Mouse (Mus musculus) embryonic stem cell, embryonic (primary cell): ENCODE measurements around the gene Dusp14.

Source experiments
- CTCF ChIA-PET, 4 experiments: fragments of 300-600 bp in 2 of 4; fragments of 350-600 bp in 2 of 4; sonication (Branson Sonifier 250); formaldehyde crosslinking; loops; one replicate each; lab custom pipeline; 2022; ENCODE audit warnings: inconsistent platforms in 2 of 4; lab: Charles Lee
- POLR2A ChIA-PET, 4 experiments: fragments of 300-600 bp in 2 of 4; fragments of 350-600 bp in 2 of 4; sonication (Branson Sonifier 250); formaldehyde crosslinking; loops; one replicate each; lab custom pipeline; 2022; ENCODE audit warnings: antibody characterized with exemption in 4 of 4, inconsistent platforms in 1 of 4; lab: Charles Lee

Gene Dusp14

DNA sequence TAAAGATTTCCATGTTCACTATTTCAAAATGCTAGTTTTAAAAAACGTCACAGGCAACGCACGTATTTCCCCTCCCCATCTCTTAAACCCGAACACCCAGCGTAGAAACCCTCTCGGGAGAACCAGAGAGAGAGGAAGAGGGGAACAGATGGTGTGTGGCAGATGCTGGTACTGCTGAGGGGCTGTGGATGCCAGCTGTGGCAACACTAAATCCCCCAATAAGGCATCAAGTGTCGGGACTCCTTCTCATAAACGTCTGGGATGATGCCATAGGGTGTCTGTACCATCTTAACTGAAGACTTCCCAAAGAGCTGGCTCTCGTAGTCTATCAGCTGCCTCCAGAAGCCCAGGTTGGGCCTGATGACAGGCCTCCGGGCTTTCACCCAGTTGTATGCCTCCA lies 20.6 kb downstream of the Dusp14 start:
- CTCF ChIA-PET: interaction anchor here in 1 of 4 experiments (0.7 to 2.0 kb wide), 2 partner anchors 17 to 20 kb away, joined by 3 to 9 read pairs; no protein-coding TSS in a partner anchor
- POLR2A ChIA-PET: interaction anchor here in 1 of 4 experiments (1.4 to 1.9 kb wide), 3 partner anchors 10 to 19 kb away, joined by 3 to 6 read pairs (median 4); no protein-coding TSS in a partner anchor

DNA sequence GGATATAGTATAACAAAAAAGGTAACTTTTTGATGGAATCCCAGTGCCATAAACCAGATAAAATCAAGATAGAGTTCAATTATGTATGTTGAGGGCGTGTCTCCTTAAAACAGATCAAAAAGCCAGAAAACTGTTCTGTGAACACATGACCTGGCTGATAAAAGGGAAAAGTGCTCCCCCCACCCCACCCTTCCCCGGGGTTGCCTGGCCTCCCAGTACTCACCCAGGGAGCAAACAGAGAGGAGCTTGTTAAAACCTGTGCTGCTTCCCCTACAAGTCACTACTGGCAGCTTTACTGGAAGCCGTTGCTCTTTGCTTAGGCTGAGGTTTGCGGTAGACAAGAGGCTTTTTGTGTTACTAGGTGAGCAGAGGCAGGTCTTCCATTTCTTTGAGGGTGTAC lies 21.8 kb downstream of the Dusp14 start:
- CTCF ChIA-PET: interaction anchor here in 2 of 4 experiments (0.6 to 2.0 kb wide), 3 partner anchors 16 to 262 kb away, joined by 3 to 9 read pairs (median 4); no protein-coding TSS in a partner anchor
- POLR2A ChIA-PET: interaction anchor here in 2 of 4 experiments (0.6 to 1.9 kb wide), 7 partner anchors 11 to 1288 kb away, joined by 3 to 6 read pairs (median 3); no protein-coding TSS in a partner anchor

DNA sequence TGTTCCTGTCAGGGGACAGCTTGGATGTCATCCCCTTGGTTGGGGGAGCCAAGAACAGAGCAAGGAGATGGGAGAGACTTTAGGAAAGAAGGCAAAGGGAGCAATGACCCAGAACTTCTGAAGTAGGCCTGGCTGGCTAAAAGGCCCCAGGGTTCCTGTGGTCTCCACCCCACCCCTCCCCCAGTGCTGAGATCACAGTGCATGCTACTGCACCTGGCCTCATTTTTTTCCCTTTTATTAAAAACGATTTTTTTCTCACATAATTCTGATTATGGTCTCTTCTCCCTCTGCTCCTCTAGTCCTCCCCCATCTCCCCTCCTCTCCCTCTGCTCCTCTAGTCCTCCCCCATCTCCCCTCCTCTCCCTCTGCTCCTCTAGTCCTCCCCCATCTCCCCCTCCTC lies 24.1 kb downstream of the Dusp14 start:
- CTCF ChIA-PET: interaction anchor here in 1 of 4 experiments (1.3 kb wide), 1 partner anchor 9 kb away, joined by 3 read pairs; no protein-coding TSS in a partner anchor

DNA sequence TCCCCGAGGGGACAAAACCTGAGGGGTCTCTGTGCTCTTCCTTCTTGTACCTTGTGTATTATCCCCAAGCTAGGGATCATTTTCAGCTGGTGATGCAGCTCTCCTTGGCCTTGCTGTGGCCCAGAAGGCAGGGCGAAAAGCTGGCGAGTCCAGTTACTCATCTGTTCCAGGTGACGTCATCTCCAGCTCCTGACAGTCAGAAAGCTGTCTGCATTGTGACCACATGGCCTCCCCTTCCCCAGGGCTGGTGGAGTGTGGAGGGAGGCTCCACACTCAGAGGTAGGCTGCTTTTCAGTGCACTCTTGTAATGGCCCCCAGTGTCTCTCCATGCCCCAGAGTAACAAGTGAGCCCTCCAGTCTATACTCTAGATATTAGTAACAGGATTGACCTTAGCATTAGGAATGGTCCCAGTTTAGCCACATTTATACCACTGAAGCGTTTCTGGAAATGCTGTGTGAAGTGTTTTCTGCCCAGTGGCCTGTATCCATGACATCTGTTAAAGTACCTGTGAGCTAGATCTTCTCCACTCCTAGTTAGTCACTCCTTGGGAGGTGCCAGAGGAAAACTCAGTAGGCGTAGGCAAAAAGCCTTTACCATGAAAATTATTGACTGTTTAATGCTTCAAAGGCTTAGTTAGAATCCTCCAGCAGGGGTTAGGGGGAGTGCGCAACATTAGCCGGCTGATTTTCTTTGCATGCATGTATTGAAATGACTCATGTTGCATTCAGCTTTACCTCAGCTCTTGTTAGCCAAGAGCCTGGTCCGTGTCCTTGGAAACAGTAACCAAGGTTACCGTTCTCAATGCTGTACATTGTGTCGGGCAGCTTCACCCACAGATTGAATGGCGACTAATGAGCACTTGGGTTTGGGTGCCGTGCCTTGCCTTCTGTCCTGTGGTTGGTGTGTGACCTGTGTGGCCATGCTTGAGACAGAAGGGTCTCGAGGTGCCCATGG lies 26.0 kb downstream of the Dusp14 start:
- POLR2A ChIA-PET: interaction anchor here in 1 of 4 experiments (0.7 to 1.3 kb wide), 6 partner anchors 8 to 525 kb away, joined by 3 to 5 read pairs (median 3); no protein-coding TSS in a partner anchor
- CTCF ChIA-PET: interaction anchor here in 3 of 4 experiments (0.5 to 2.1 kb wide), 5 partner anchors 11 to 721 kb away, joined by 3 to 7 read pairs (median 6); no protein-coding TSS in a partner anchor

More for the DNA sequence above, 24.1 kb downstream of the Dusp14 start:
- POLR2A ChIA-PET: no interaction called here

DNA sequence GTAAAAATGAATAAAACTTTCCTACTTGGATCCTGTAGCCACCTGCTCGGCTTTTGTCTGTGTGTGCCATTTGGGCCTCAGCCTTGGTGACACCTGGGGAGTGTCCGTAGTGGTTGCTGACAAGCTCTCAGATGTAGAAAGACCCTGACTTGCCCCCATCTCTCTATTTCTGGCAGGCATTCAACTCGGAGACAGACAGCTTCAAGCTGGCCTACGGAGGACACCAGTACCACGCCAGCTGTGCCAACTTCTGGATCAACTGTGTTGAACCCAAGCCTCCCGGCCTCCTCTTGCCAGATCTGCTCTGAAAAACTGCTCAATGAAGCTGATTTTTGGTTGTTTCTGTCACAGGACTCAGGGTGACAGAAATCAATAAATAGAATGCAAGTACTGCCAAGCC lies 28.4 kb downstream of the Dusp14 start:
- CTCF ChIA-PET: no interaction called here
- POLR2A ChIA-PET: no interaction called here

DNA sequence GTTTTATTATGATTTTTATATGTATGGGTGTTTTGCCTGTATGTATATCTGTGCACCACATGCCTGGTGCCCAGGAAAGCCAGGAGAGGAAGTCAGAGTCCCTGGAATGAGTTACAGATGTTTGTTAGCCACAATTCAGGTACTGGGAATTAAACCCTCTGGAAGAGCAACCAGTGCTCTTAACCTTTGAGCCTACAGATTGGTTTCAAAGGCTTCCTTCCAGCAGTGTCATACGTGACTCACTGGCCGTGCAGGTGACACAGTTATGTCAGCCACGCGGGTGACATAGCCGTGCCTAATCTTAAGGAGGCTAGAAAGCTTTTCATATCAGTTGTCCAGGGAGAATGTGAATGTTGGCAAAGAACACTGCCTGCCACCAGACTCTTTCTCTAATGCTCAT lies 35.4 kb downstream of the Dusp14 start:
- CTCF ChIA-PET: interaction anchor here in 1 of 4 experiments (2.5 kb wide), 1 partner anchor 248 kb away, joined by 13 read pairs; no protein-coding TSS in a partner anchor
- POLR2A ChIA-PET: no interaction called here

DNA sequence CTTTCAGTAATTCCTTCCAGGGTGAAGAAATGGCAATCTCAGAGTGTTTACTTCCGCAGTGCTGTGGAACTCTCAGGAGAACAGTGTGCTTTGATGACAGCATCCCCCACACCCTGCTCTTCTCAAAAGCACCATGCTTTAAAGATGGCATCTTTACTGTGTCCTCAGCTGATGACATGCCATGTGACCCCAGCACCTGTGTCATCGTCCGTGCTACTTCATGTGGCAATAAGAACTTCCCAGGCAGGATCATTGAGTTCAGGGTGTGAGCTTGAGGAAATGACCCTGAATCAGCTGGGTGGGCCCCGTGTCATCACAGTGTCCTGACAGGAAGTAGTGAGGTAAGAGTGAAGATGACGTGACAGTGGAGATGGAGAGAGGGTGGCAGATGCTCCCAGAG lies 36.5 kb downstream of the Dusp14 start:
- ChIA-PET POLR2A (interaction anchor here in 2 of 4 experiments (1.2 kb wide), 4 partner anchors 22 to 33 kb away, joined by 3 to 4 read pairs (median 4); no protein-coding TSS in a partner anchor), CTCF (interaction anchor here (0.6 to 2.5 kb wide), 32 partner anchors 9 to 476 kb away, joined by 3 to 21 read pairs (median 5); partner anchors contain the start of gene Ddx52 (in 1 of the 4))

DNA sequence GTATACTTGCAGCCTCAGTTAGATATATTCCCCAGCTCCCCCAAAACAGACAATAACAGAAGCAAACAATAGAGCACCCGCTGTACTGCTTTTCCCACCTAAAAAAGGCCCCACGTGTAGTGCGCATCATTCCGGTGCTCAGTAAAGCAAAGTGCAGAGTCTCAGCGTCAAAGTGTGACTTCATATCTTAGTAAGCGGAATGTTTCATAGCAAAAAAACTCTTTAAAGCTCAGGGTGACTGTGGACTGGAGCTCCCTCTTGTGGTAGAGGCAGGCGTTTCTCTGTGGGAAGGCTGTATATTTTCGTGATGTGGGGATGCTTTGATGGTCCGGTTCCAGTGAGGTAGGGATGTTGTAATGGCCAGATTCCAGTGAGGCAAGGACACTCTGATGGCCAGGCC lies 37.1 kb downstream of the Dusp14 start:
- ChIA-PET CTCF (interaction anchor here (0.5 to 2.5 kb wide), 51 partner anchors 8 to 475 kb away, joined by 3 to 21 read pairs (median 3); partner anchors contain the start of gene Ddx52 (in 1 of the 4)), POLR2A (interaction anchor here in 2 of 4 experiments (0.8 to 1.2 kb wide), 6 partner anchors 14 to 66 kb away, joined by 3 to 4 read pairs (median 3); no protein-coding TSS in a partner anchor)

DNA sequence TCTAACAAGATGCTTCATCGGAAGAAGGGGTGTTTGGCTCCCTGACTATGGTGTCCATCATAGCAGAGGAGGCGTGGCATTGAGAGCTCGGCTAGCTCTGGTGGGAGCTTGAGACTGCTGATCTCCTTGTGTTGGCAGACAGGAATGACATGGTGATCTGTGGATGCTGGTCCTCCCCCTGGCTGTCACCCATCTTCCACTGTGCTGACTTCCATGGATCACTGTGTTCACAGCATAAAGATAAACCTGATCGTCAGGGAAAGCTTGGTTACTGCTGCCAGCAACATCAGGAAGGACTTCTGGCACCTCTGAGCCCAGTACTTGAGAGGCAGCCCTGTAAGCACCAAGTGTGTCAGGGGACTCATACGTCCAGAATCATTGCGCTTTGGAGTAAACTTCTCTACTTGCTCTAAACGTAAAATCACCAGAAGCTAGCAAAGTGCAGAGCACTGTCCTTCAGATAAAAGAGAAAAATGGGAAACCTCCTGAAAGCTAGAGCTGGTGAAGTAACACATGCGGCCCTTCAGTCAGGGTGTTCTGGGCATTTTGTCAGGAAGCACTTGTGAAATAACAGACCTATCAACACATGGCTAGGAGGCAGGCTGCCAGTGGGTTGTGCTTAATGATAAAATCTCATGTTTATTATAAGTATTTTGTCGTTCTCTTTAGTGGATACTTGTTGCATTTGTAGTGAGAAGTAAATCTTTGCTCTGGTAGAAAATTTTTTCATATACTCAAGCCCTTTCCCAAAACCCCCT lies 40.6 kb downstream of the Dusp14 start:
- ChIA-PET CTCF (interaction anchor here in 2 of 4 experiments (0.6 to 1.6 kb wide), 4 partner anchors 16 to 61 kb away, joined by 3 to 4 read pairs (median 3); no protein-coding TSS in a partner anchor), POLR2A (interaction anchor here in 2 of 4 experiments (0.5 to 1.6 kb wide), 5 partner anchors 10 to 68 kb away, joined by 3 to 5 read pairs (median 3); no protein-coding TSS in a partner anchor)

DNA sequence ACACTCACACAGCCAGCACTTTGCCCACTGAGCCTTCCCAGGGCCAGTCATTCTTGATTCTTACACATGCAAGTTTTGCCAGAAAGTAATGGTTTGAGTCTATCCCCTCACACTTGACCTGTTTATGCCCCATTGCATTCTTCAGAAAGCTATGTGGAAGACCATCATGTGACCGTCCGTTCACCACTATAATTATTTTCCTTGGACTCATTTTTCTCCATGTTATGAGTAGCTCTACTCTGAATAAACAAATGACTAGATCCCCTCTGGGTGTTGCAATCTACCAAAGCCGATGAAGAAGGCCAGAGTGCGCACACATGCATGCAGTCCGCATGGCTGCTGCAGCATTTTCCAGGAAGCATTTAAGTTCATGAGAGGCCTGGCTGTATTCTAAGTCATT lies 41.8 kb downstream of the Dusp14 start:
- CTCF ChIA-PET: no interaction called here
- POLR2A ChIA-PET: interaction anchor here in 1 of 4 experiments (1.1 to 1.6 kb wide), 2 partner anchors 11 to 59 kb away, joined by 3 read pairs; no protein-coding TSS in a partner anchor

DNA sequence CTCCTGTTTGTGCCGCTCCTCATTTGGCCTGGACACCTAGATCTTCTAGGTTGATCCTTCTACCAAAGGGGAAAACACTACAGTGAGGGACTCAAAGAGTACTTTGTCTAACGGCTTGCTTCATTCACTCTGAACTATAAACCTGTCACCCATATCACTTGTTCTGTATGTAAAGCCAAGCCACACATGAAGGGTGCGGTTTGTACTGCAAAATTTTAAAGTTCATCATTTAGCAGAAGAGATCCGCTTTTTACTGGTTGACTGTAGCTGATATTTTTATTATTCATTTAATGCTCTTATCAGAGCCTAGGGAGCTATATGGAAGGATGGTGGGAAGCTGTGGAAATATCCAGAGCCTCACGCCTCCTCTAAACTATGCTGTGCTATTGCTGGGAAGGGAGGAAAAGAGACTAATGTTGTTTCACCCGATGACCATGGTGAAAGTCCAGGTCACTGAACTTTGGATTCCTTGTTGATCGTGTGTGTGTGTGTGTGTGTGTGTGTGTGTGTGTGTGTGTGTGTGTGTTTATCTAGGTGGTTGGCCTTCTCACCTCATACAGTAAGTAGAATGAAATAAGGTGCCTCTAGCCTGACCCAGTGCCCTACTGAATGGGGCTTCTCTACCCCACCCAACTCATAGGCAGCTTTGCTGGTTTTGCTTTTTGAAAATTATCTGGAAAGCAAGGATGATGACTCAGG lies 52.1 kb downstream of the Dusp14 start:
- ChIA-PET POLR2A (interaction anchor here in 2 of 4 experiments (0.7 to 1.4 kb wide), 5 partner anchors 8 to 112 kb away, joined by 3 to 4 read pairs (median 3); partner anchors contain the start of genes Acaca (in 1 of the 2), Ddx52 (in 1 of the 2) and Tada2a (in 1 of the 2)), CTCF (interaction anchor here in 3 of 4 experiments (0.6 to 1.7 kb wide), 4 partner anchors 8 to 43 kb away, joined by 3 to 8 read pairs (median 5); no protein-coding TSS in a partner anchor)

DNA sequence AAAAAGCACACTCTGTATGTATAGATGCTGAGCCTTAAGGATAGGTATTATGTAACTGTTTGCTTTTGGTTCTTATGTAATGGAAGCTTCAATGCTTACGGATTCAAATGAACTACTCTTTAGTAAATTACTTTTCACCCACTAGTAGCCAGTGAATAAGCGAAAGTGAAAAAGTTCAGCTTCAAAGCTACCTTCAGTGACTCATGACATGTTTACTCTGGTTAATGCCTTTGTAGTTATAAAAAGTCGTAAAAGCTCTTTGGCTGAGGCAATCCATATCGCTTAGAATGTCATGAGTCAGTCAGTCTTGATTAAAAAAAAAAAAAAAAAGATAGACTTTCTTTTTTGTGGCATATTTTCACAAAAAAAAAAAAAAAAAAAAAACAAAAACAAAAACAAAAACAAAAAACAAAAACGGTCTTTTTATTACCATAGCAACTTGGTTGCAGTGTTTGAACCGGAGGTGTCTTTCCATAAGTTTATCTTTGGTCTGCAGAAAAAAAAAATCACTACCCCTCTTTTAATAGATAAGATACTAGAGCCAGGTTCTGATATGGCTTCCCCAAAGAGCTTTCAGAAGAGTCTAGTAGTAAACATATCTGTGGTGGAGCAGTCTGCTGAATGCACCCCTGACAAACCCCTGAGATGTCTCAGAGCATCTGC lies 52.8 kb downstream of the Dusp14 start:
- ChIA-PET CTCF (no interaction called here), POLR2A (interaction anchor here in 2 of 4 experiments (0.7 to 1.4 kb wide), 3 partner anchors 11 to 803 kb away, joined by 3 to 8 read pairs (median 3); partner anchors contain the start of gene Ddx52 (in 1 of the 2))

DNA sequence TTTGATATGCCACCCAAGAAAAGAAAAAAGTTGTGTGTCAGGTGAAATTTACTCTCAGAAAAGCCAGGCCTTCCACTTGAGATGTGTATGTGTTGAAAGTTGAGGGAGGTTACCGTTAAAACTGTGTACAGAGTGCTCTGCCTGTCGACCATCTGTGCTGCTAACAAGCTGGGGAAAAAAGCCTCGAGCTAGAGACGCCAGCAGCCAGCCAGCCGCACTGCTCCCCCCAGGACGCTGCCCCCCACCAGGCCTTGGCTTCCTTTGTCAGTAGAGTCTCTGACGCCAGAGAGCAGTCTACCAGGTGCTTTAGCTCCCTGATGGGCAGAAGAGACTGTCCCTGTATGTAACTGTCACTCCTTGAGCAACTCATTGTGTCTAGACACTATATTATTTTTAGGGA lies 56.0 kb downstream of the Dusp14 start:
- CTCF ChIA-PET: no interaction called here
- POLR2A ChIA-PET: no interaction called here

DNA sequence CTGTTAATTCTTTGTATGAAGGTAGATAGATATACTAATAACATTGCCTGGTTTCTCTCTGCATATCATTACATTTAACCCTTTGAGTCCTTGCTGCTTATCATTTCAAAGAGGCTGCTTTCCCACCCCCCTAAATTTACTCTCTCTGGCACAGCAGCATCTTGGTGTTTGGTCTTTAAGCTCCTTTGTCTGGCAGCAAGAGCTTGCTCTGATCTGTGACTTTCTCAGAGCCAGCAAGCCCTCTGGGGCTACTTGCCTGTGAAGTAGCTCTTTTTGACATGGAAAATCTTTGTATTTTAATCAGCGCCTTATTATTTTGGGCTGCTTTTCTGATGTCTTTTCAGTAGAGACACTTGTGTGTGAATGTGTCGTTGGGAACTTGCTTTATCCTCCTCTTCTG lies 57.5 kb downstream of the Dusp14 start:
- CTCF ChIA-PET: interaction anchor here in 1 of 4 experiments (0.9 kb wide), 1 partner anchor 20 kb away, joined by 21 read pairs; no protein-coding TSS in a partner anchor
- POLR2A ChIA-PET: interaction anchor here in 1 of 4 experiments (0.7 to 1.2 kb wide), 3 partner anchors 12 to 211 kb away, joined by 4 to 8 read pairs (median 5); no protein-coding TSS in a partner anchor

DNA sequence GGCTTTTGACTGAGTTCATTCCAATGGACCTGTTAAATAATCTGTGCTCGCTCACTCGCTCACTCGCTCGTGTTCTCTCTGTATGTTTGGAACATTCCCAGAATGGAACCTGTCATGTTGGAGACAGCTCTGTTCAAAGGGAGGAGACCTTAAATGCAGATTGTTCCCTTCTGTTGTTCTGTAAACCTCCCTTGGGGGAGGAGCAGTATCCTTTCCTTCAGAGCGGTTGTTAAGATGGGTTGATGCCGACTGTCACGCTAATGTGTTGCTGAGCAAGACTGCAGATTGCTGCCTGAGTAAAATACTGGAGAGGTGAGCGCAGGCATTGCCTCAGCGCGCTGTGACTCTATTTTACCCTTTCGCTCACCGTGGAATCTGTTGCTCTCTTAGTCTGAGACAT lies 58.0 kb downstream of the Dusp14 start:
- ChIA-PET CTCF (interaction anchor here in 2 of 4 experiments (0.8 to 0.9 kb wide), 2 partner anchors 11 to 21 kb away, joined by 3 to 21 read pairs; no protein-coding TSS in a partner anchor), POLR2A (interaction anchor here in 1 of 4 experiments (0.5 kb wide), 1 partner anchor 10 kb away, joined by 3 read pairs; no protein-coding TSS in a partner anchor)

DNA sequence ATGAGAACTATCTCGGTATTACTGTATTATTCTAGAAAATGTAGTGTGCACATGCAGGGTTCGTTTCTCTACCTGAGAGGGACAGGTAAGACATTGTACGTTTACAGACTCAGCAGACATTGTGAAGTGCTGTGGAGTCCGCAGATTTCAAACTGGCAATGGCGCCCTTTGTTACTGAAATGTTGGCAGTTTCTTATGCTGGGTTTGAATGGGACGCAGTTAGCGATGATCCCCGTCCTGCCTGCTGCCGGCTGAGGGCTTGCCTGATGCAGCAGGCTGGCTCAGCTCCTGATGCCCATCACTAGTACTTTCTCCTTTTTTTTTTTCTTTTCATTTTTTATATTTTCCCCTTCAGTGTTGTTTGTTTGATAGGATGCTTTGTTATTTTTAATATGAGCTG lies 58.6 kb downstream of the Dusp14 start:
- ChIA-PET CTCF (interaction anchor here in 2 of 4 experiments (0.8 to 1.9 kb wide), 2 partner anchors 7 to 10 kb away, joined by 3 to 6 read pairs; no protein-coding TSS in a partner anchor), POLR2A (interaction anchor here in 2 of 4 experiments (0.5 to 1.4 kb wide), 6 partner anchors 9 to 19 kb away, joined by 3 to 6 read pairs (median 3); no protein-coding TSS in a partner anchor)
